Mouse (Mus musculus): ENCODE measurements around the gene Adamts8. TPM values are rescaled to one million over a fixed set of nuclear protein-coding genes. Genes with fewer than 3 reads are reported as not detected.

Adamts8 gene
- polyA plus RNA-seq, 1 experiment, result 0.28 TPM

- Histone ChIP-seq H3K36me3 (ENCODE audit: control insufficient read depth, insufficient read depth, low read length) (no peaks in the 10 kb centered on the region), H3K27ac (ENCODE audit: control insufficient read depth, insufficient read depth, low read depth, low read length) (no peak overlapping the region), H3K4me3 (ENCODE audit: control insufficient read depth, low read depth, low read length) (no peak overlapping the region), H3K27me3 (ENCODE audit: control insufficient read depth, insufficient read depth, low read length) (no peaks in the 10 kb centered on the region), H3K4me1 (ENCODE audit: control insufficient read depth, insufficient read depth, low read length) (no peaks in the 10 kb centered on the region)
- no peak for TF ChIP-seq POLR2A (IDR thresholded peaks at IDR 0.05; ENCODE audit: control insufficient read depth, low read depth, low read length)
- TF ChIP-seq CTCF (IDR thresholded peaks at IDR 0.05; ENCODE audit: control insufficient read depth, insufficient read depth, insufficient replicate concordance, low read depth, low read length), result no peak
Observed at GRCm38 (mm10) chr9:30905861-30906260, 36.5 kb upstream of the Adamts8 start.

- Histone ChIP-seq H3K27ac (ENCODE audit: control insufficient read depth, insufficient read depth, low read depth, low read length) (no peak overlapping the region), H3K27me3 (ENCODE audit: control insufficient read depth, insufficient read depth, low read length) (no peaks in the 10 kb centered on the region), H3K36me3 (ENCODE audit: control insufficient read depth, insufficient read depth, low read length) (no peaks in the 10 kb centered on the region), H3K4me1 (ENCODE audit: control insufficient read depth, insufficient read depth, low read length) (no peaks in the 10 kb centered on the region), H3K4me3 (ENCODE audit: control insufficient read depth, low read depth, low read length) (no peak overlapping the region)
- TF ChIP-seq POLR2A (IDR thresholded peaks at IDR 0.05; ENCODE audit: control insufficient read depth, low read depth, low read length) (no peak), CTCF (IDR thresholded peaks at IDR 0.05; ENCODE audit: control insufficient read depth, insufficient read depth, insufficient replicate concordance, low read depth, low read length) (no peak)
Observed at GRCm38 (mm10) chr9:30906426-30906825, 35.9 kb upstream of the Adamts8 start.

GRCm38 (mm10) chr9:30907677-30908295 lies 34.6 kb upstream of the Adamts8 start:
- H3K4me1 ChIP-seq (ENCODE audit: control insufficient read depth, insufficient read depth, low read length), result no peaks in the 10 kb centered on the region
- H3K27ac ChIP-seq (ENCODE audit: control insufficient read depth, insufficient read depth, low read depth, low read length), result no peak overlapping the region
- no peak overlapping the region for H3K4me3 ChIP-seq (ENCODE audit: control insufficient read depth, low read depth, low read length)
- TF ChIP-seq CTCF (IDR thresholded peaks at IDR 0.05; ENCODE audit: control insufficient read depth, insufficient read depth, insufficient replicate concordance, low read depth, low read length), result no peak
- TF ChIP-seq POLR2A (IDR thresholded peaks at IDR 0.05; ENCODE audit: control insufficient read depth, low read depth, low read length), result no peak
- H3K27me3 ChIP-seq (ENCODE audit: control insufficient read depth, insufficient read depth, low read length), result no peaks in the 10 kb centered on the region
- H3K36me3 ChIP-seq (ENCODE audit: control insufficient read depth, insufficient read depth, low read length), result no peaks in the 10 kb centered on the region

GRCm38 (mm10) chr9:30908296-30908690 lies 34.1 kb upstream of the Adamts8 start:
- TF ChIP-seq POLR2A (IDR thresholded peaks at IDR 0.05; ENCODE audit: control insufficient read depth, low read depth, low read length), result no peak
- TF ChIP-seq CTCF (IDR thresholded peaks at IDR 0.05; ENCODE audit: control insufficient read depth, insufficient read depth, insufficient replicate concordance, low read depth, low read length), result no peak
- H3K36me3 ChIP-seq (ENCODE audit: control insufficient read depth, insufficient read depth, low read length), result no peaks in the 10 kb centered on the region
- no peak overlapping the region for H3K27ac ChIP-seq (ENCODE audit: control insufficient read depth, insufficient read depth, low read depth, low read length)
- H3K4me1 ChIP-seq (ENCODE audit: control insufficient read depth, insufficient read depth, low read length), result no peaks in the 10 kb centered on the region
- H3K27me3 ChIP-seq (ENCODE audit: control insufficient read depth, insufficient read depth, low read length), result no peaks in the 10 kb centered on the region
- no peak overlapping the region for H3K4me3 ChIP-seq (ENCODE audit: control insufficient read depth, low read depth, low read length)

GRCm38 (mm10) chr9:30908973-30909372 lies 33.4 kb upstream of the Adamts8 start:
- H3K27ac ChIP-seq (ENCODE audit: control insufficient read depth, insufficient read depth, low read depth, low read length), result no peak overlapping the region
- TF ChIP-seq CTCF (IDR thresholded peaks at IDR 0.05; ENCODE audit: control insufficient read depth, insufficient read depth, insufficient replicate concordance, low read depth, low read length), result no peak
- no peak for TF ChIP-seq POLR2A (IDR thresholded peaks at IDR 0.05; ENCODE audit: control insufficient read depth, low read depth, low read length)

GRCm38 (mm10) chr9:30910491-30910890 lies 31.9 kb upstream of the Adamts8 start:
- H3K27me3 ChIP-seq (ENCODE audit: control insufficient read depth, insufficient read depth, low read length), result no peaks in the 10 kb centered on the region
- no peak for TF ChIP-seq CTCF (IDR thresholded peaks at IDR 0.05; ENCODE audit: control insufficient read depth, insufficient read depth, insufficient replicate concordance, low read depth, low read length)
- TF ChIP-seq POLR2A (IDR thresholded peaks at IDR 0.05; ENCODE audit: control insufficient read depth, low read depth, low read length), result no peak
- H3K36me3 ChIP-seq (ENCODE audit: control insufficient read depth, insufficient read depth, low read length), result no peaks in the 10 kb centered on the region
- H3K4me1 ChIP-seq (ENCODE audit: control insufficient read depth, insufficient read depth, low read length), result no peaks in the 10 kb centered on the region
- H3K4me3 ChIP-seq (ENCODE audit: control insufficient read depth, low read depth, low read length), result no peak overlapping the region
- H3K27ac ChIP-seq (ENCODE audit: control insufficient read depth, insufficient read depth, low read depth, low read length), result no peak overlapping the region

More at GRCm38 (mm10) chr9:30908973-30909372, 33.4 kb upstream of the Adamts8 start:
- Histone ChIP-seq H3K4me1 (ENCODE audit: control insufficient read depth, insufficient read depth, low read length) (no peaks in the 10 kb centered on the region), H3K4me3 (ENCODE audit: control insufficient read depth, low read depth, low read length) (no peak overlapping the region), H3K36me3 (ENCODE audit: control insufficient read depth, insufficient read depth, low read length) (no peaks in the 10 kb centered on the region), H3K27me3 (ENCODE audit: control insufficient read depth, insufficient read depth, low read length) (no peaks in the 10 kb centered on the region)

GRCm38 (mm10) chr9:30912161-30912560 lies 30.2 kb upstream of the Adamts8 start:
- Histone ChIP-seq H3K4me3 (ENCODE audit: control insufficient read depth, low read depth, low read length) (no peak overlapping the region), H3K36me3 (ENCODE audit: control insufficient read depth, insufficient read depth, low read length) (no peaks in the 10 kb centered on the region), H3K27ac (ENCODE audit: control insufficient read depth, insufficient read depth, low read depth, low read length) (no peak overlapping the region), H3K4me1 (ENCODE audit: control insufficient read depth, insufficient read depth, low read length) (no peaks in the 10 kb centered on the region), H3K27me3 (ENCODE audit: control insufficient read depth, insufficient read depth, low read length) (no peaks in the 10 kb centered on the region)
- TF ChIP-seq POLR2A (IDR thresholded peaks at IDR 0.05; ENCODE audit: control insufficient read depth, low read depth, low read length) (no peak), CTCF (IDR thresholded peaks at IDR 0.05; ENCODE audit: control insufficient read depth, insufficient read depth, insufficient replicate concordance, low read depth, low read length) (no peak)

All from testis, adult 2 months (tissue).